Mouse (Mus musculus) heart, embryonic 13.5 days (tissue): ENCODE results near the gene Yjefn3. TPM values are rescaled to one million over a fixed set of nuclear protein-coding genes. Genes with fewer than 3 reads are reported as not detected.
A peak's percentile ranks its signal among the peaks of the same experiment; 100 is the strongest.

Source experiments
- ATAC-seq: fragments of 200-750 bp; cut with Nextera tagmentation; 2 replicates; pipeline ENCODE4 v1.8.0; 2017; ENCODE audit warnings: moderate TSS enrichment; ENCODE audit not compliant: insufficient number of reproducible peaks, low FRiP score, low TSS enrichment; ENCODE audit errors: extremely low read depth
- H3K27ac ChIP-seq: fragments of 300-500 bp; sonication (generic); replicated peaks from 2 replicates; pipeline ENCODE4 v1.5.1; 2015; ENCODE audit warnings: moderate library complexity, mild to moderate bottlenecking, inconsistent platforms
- H3K27me3 ChIP-seq: fragments of 300-500 bp; sonication (generic); replicated peaks from 2 replicates; pipeline ENCODE4 v1.6.1; 2015; ENCODE audit warnings: mild to moderate bottlenecking, inconsistent platforms
- H3K36me3 ChIP-seq: fragments of 300-500 bp; sonication (generic); 2 replicates; pipeline ENCODE4 v1.6.1; 2015; ENCODE audit warnings: mild to moderate bottlenecking, inconsistent platforms
- H3K4me1 ChIP-seq: fragments of 300-500 bp; sonication (generic); 2 replicates; pipeline ENCODE4 v1.6.1; 2015; ENCODE audit warnings: inconsistent platforms
- H3K4me2 ChIP-seq: fragments of 300-500 bp; sonication (generic); 2 replicates; pipeline ENCODE4 v1.6.1; 2015; ENCODE audit warnings: inconsistent platforms, mild to moderate bottlenecking, moderate library complexity
- H3K4me3 ChIP-seq: fragments of 300-500 bp; sonication (generic); 2 replicates; pipeline ENCODE4 v1.5.1; 2015; ENCODE audit warnings: moderate library complexity, mild to moderate bottlenecking, inconsistent platforms
- H3K9ac ChIP-seq: fragments of 300-500 bp; sonication (generic); 2 replicates; pipeline ENCODE4 v1.6.1; 2015; ENCODE audit warnings: inconsistent platforms, mild to moderate bottlenecking, moderate library complexity
- H3K9me3 ChIP-seq: fragments of 300-500 bp; sonication (generic); 2 replicates; pipeline ENCODE4 v1.6.1; 2016; ENCODE audit warnings: inconsistent platforms
- WGBS: fragments of 180-500 bp; shearing (Covaris S2); methylation state at CpG from one replicate; pipeline ENCODE4 v1.1.7; 2015; ENCODE audit warnings: mixed read lengths; 5-methylcytosine and 5-hydroxymethylcytosine counted together
- polyA plus RNA-seq: library from polyadenylated mRNA; unstranded; fragments of >200 nt; fragmentation: Nextera tagmentation; extraction: Ambion mirVana; gene quantifications from 2 replicates; pipeline ENCODE4 v1.2.1, GENCODE M21; 2015

Yjefn3 gene
- polyA plus RNA-seq, 1 experiment from 2014 or later: 8.1 TPM

DNA sequence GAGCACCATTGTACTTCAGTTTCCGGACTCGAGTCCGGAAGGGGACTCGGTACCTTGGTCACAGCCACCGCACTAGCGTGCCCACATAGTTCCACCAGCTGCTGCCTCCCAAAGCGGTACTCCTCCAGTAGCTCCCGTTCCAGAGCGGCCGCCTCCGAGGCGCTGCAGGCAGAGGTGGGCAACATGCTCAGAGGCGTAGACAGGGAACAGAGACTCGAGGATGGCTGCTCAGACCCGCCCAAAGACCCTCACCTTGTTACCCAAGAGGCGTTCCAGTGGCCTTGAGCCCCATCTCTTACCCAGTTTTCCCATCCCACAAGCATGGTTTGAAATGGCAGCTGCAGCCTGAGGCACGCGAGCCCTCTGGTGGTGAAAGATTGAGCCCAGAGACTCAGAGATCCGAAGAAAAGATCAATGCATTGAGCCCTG lies 11.7 kb downstream of the Yjefn3 start:
- no peak overlapping the region for H3K9ac ChIP-seq
- 41% methylated on average over 19 of the region's 19 CpGs for WGBS
- peaks cover 61% of the 10 kb centered on the region for H3K4me1 ChIP-seq
- no peak overlapping the region for H3K27ac ChIP-seq
- H3K4me3 ChIP-seq: no peak overlapping the region
- no peak overlapping the region for H3K4me2 ChIP-seq
- no peaks in the 10 kb centered on the region for H3K9me3 ChIP-seq
- ATAC-seq: no peak
- H3K36me3 ChIP-seq: peaks cover 35% of the 10 kb centered on the region
- H3K27me3 ChIP-seq: peaks cover 58% of the 10 kb centered on the region

- peaks cover 43% of the 10 kb centered on the region for H3K4me1 ChIP-seq
- no peaks in the 10 kb centered on the region for H3K9me3 ChIP-seq
- H3K36me3 ChIP-seq: peaks cover 23% of the 10 kb centered on the region
- H3K4me2 ChIP-seq: peak overlapping the region; percentile 64
- H3K27ac ChIP-seq: no peak overlapping the region
- peak overlapping the region; percentile 45 for H3K4me3 ChIP-seq
- H3K27me3 ChIP-seq: peaks cover 77% of the 10 kb centered on the region
- H3K9ac ChIP-seq: peak overlapping the region; percentile 64; the same call in 1 of the 2 replicates
- WGBS: 9% methylated on average over 32 of the region's 32 CpGs
- ATAC-seq: no peak
These were observed 13.6 kb downstream of the Yjefn3 start for GRCm38 (mm10) chr8:69888902-69889301.

DNA sequence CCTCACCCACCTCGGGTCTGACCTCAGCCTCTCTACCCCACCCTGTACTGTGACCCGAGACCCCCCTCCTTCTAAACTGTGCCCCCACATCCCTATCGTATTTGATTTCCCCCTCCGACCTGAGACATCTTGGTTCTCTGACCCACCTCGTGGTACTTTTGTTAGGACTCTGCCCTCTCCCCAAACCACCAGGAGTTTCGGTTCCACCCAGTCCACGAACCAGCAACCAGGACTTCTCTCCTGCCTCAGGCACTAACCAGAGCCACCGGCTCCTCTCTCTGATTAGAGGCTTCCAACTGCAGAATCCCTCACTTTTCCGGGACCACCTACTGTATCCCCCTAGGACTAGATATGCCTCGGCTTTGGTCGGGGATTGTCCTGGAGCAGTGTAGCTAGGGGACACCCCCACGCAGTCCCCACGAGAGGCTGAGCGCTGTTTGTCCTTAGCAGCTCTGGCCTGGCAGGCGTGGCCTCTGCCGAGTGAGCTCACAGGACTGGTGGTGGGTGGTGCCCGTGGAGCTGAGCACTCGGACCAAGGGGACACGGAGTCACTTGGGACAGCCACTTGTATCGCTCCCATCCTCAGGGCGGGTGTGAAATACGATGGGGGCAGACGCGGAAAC lies 14.2 kb downstream of the Yjefn3 start:
- peaks cover 83% of the 10 kb centered on the region for H3K27me3 ChIP-seq
- H3K4me3 ChIP-seq: peak overlapping the region; percentile 45
- 7% methylated on average over 24 of the region's 24 CpGs for WGBS
- H3K4me2 ChIP-seq: peak overlapping the region; percentile 64
- no peak overlapping the region for H3K27ac ChIP-seq
- ATAC-seq: no peak
- no peaks in the 10 kb centered on the region for H3K9me3 ChIP-seq
- peaks cover 40% of the 10 kb centered on the region for H3K4me1 ChIP-seq
- H3K36me3 ChIP-seq: peaks cover 17% of the 10 kb centered on the region
- H3K9ac ChIP-seq: peak overlapping the region; percentile 64

- Histone ChIP-seq H3K27ac (no peak within 1 kb of the TSS), H3K9me3 (no peaks in the 10 kb centered on the region), H3K4me2 (peak within 1 kb of the TSS; percentile 64), H3K4me3 (peak within 1 kb of the TSS; percentile 45), H3K36me3 (peaks cover 10% of the 10 kb centered on the region), H3K9ac (peak within 1 kb of the TSS; percentile 64), H3K27me3 (peaks cover 90% of the 10 kb centered on the region), H3K4me1 (peaks cover 45% of the 10 kb centered on the region)
- no peak for ATAC-seq
- 3% methylated on average over 60 of the region's 60 CpGs for WGBS
These were observed 14.9 kb downstream of the Yjefn3 start, which contains the start of gene Cilp2 for GRCm38 (mm10) chr8:69887289-69888243. Gene Cilp2 (minus strand): TSS chr8:69887687.

DNA sequence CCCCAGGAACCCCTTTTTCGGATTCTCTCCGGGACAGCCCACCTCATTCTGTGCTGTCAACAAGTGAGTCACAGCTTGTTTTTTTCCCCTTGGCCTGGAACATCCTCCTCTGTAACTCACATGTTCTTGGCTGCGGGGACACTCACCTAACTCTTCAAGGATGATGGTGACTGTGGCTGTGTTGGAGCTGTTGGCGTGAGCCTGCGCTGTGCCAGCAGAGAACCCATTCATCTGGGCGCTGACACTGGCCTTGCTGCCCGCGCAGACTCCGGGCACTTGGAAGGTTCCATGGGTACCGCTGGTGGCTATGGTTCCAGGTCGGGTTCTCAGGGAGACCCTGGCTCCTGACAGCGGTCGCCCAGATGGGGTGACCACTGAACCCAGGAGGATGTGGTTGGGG lies 18.4 kb downstream of the Yjefn3 start:
- 55% methylated on average over 13 of the region's 13 CpGs for WGBS

DNA sequence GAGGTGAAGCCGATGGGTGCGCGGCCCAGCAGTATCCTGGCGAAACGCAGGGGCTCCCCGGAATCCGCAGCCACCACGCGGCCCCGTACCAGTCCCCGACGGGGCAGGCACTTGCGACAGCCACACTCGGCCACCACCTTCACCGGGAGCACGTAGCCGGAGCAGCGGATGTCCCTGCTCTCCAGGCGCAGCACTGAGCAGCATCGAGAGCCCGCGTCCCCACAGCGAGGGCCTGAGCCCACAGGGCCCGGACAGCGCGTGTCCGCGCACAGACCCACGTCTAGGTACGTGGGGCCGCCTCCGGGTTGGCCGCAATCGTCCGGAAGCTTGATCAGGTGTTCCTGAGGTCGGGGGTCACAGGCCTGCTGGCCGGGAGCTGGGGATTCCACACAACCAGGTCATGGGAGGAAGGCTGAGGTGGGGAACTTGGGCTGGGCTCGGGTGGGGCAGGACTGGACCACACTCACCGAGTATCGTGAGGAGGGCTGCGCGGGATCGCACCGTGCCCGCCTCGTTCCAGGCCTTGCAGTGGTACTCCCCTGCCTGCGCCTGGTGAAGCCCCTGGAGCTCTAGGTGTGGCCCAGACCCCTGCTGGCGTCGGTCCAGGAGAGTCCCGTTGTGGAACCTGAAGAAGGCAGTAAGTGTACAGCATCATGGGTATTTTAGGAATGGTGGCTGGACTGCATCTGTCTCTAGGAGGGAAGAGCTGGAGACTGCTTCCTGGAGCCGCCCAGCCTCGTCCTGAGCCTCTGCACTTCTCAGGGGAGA lies 19.5 kb downstream of the Yjefn3 start:
- H3K27ac ChIP-seq: no peak overlapping the region
- no peaks in the 10 kb centered on the region for H3K36me3 ChIP-seq
- H3K9ac ChIP-seq: no peak overlapping the region
- peak overlapping the region; percentile 53 for H3K4me3 ChIP-seq
- peaks cover 38% of the 10 kb centered on the region for H3K4me1 ChIP-seq
- peaks cover 100% of the 10 kb centered on the region for H3K27me3 ChIP-seq
- H3K9me3 ChIP-seq: no peaks in the 10 kb centered on the region
- ATAC-seq: no peak
- H3K4me2 ChIP-seq: peak overlapping the region; percentile 70
- WGBS: 15% methylated on average over 52 of the region's 52 CpGs

More for the DNA sequence above, 18.4 kb downstream of the Yjefn3 start:
- H3K4me2 ChIP-seq: no peak overlapping the region
- H3K9ac ChIP-seq: no peak overlapping the region
- no peak overlapping the region for H3K4me3 ChIP-seq
- no peaks in the 10 kb centered on the region for H3K9me3 ChIP-seq
- H3K27me3 ChIP-seq: peaks cover 100% of the 10 kb centered on the region
- peaks cover 49% of the 10 kb centered on the region for H3K4me1 ChIP-seq
- H3K36me3 ChIP-seq: no peaks in the 10 kb centered on the region
- no peak overlapping the region for H3K27ac ChIP-seq
- no peak for ATAC-seq

- Histone ChIP-seq H3K9me3 (no peaks in the 10 kb centered on the region), H3K9ac (peak overlapping the region; percentile 74)
These were observed 20.3 kb downstream of the Yjefn3 start for GRCm38 (mm10) chr8:69882021-69882756.

GRCm38 (mm10) chr8:69881261-69881865 lies 21.1 kb downstream of the Yjefn3 start:
- H3K9me3 ChIP-seq: no peaks in the 10 kb centered on the region
- no peak for ATAC-seq
- 18% methylated on average over 79 of the region's 79 CpGs for WGBS
- peak overlapping the region; percentile 70 for H3K4me2 ChIP-seq
- peak overlapping the region; percentile 74 for H3K9ac ChIP-seq
- no peak overlapping the region for H3K27ac ChIP-seq
- no peaks in the 10 kb centered on the region for H3K36me3 ChIP-seq
- H3K27me3 ChIP-seq: peaks cover 99% of the 10 kb centered on the region
- peak overlapping the region; percentile 53 for H3K4me3 ChIP-seq
- peaks cover 23% of the 10 kb centered on the region for H3K4me1 ChIP-seq

More at GRCm38 (mm10) chr8:69882021-69882756, 20.3 kb downstream of the Yjefn3 start:
- H3K4me3 ChIP-seq: peak overlapping the region; percentile 53
- 8% methylated on average over 102 of the region's 103 CpGs for WGBS
- H3K4me2 ChIP-seq: peak overlapping the region; percentile 70
- H3K27me3 ChIP-seq: peaks cover 99% of the 10 kb centered on the region
- no peak overlapping the region for H3K27ac ChIP-seq
- ATAC-seq: no peak
- no peaks in the 10 kb centered on the region for H3K36me3 ChIP-seq
- H3K4me1 ChIP-seq: peaks cover 30% of the 10 kb centered on the region

DNA sequence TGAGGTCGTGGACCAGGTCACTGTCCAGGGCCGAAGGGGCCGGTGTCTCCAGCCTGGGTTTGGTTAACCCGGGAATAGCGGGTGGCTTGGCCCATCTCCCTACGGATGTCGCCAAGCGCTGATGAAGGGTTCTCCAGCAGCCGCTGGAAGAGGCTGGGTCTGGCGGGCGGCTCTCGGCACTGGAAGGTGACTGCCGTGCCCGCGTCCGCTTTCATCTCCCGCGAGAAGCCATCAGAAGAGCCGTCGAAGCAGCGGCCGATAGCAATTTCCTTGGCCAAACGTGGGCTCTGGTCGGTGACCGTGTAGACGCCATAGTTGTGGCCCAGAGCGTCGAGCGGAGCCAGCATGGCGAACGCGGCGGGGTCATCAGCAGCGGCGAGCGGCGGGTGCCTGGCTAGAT lies 21.7 kb downstream of the Yjefn3 start:
- Histone ChIP-seq H3K9me3 (no peaks in the 10 kb centered on the region), H3K9ac (no peak overlapping the region), H3K4me3 (peak overlapping the region; percentile 53), H3K36me3 (no peaks in the 10 kb centered on the region), H3K4me1 (peaks cover 20% of the 10 kb centered on the region), H3K27me3 (peaks cover 99% of the 10 kb centered on the region), H3K27ac (no peak overlapping the region), H3K4me2 (peak overlapping the region; percentile 70)
- 9% methylated on average over 37 of the region's 37 CpGs for WGBS
- ATAC-seq: no peak

DNA sequence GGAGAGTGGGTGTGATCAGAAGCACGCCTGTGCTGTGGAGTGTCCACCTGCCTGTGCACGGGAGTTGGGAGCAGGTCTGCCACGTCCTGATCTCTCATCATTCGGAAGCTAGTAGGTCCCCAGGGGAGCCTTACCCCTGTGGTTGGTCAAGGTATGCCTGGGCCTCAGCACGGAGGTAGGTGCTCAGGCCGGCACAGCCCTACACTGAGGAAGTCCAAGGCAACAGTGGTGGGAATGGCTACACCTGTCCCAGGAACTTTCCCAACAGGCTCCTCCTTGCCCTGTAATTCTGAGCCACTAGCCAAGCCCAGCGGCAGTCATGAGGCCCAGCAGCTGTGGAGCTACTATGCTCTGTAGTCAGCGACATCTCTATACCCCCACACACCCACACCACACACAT lies 22.8 kb downstream of the Yjefn3 start:
- H3K27me3 ChIP-seq: peaks cover 90% of the 10 kb centered on the region
- H3K4me3 ChIP-seq: no peak overlapping the region
- H3K4me1 ChIP-seq: peaks cover 20% of the 10 kb centered on the region
- H3K9me3 ChIP-seq: no peaks in the 10 kb centered on the region
- H3K27ac ChIP-seq: no peak overlapping the region
- H3K9ac ChIP-seq: no peak overlapping the region
- H3K36me3 ChIP-seq: no peaks in the 10 kb centered on the region
- no peak overlapping the region for H3K4me2 ChIP-seq
- no peak for ATAC-seq
- WGBS: 62% methylated on average over 8 of the region's 8 CpGs
